Mouse (Mus musculus) common myeloid progenitor, adult 5-6 weeks (primary cell): Measurements from ENCODE around the gene Twnk. TPM values are rescaled to one million over a fixed set of nuclear protein-coding genes. Genes with fewer than 3 reads are reported as not detected.

ENCODE experiments used
- ATAC-seq: replicated peaks from 2 replicates; pipeline ENCODE4 v1.8.0; 2016; ENCODE audit warnings: low read depth, mild to moderate bottlenecking, moderate TSS enrichment, inconsistent platforms; ENCODE audit not compliant: poor library complexity, severe bottlenecking
- total RNA-seq: library from RNA; stranded (forward); fragments of 200-1000, 187-1606 nt; gene quantifications from 2 replicates; pipeline ENCODE4 v1.2.3, GENCODE M21; 2017

Twnk gene
- total RNA-seq, 1 experiment from 2014 or later = 31.0 TPM

- peak; percentile 24; the same call in 1 of the 2 replicates for ATAC-seq
Observed at GRCm38 (mm10) chr19:45046523-45047321, 41.3 kb downstream of the Twnk start.

- peak; percentile 83 for ATAC-seq
Observed at GRCm38 (mm10) chr19:45047417-45047934, 42.0 kb downstream of the Twnk start, which contains the start of gene Sfxn3. Gene Sfxn3 (plus strand): TSS chr19:45047503.

DNA sequence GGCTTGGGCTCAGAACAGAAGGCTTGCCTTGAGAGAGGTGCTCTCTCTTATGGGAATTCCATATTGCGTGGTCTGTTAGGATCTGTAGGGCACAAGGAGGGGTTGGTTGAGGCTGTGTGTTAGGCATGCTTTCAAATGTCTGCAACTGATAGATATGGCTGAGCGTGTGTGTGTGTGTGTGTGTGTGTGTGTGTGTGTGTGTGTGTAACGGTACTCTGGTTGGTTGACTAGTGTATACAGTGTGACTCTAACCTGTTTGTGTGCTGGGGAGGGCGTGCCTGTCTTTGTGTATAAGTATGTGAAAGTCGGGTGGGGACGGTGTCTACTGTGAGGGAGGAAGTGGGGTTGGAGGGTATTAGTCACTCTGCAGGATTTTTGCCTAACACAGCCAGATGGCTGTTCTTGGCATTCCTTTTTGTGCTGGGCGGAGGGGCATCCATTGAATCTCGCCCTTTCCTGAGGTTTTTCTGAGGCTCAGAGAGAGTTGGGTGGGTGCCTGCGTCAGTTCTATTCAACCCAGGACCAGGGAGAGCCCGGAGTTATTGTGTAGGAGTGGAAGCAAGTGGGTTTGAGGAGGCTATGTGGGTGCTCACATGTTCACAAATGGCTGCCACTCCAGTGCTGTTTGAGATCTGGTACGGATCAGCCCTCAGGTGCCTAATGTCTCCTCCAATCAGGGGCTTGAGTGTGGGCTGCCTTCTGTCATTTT lies 42.6 kb downstream of the Twnk start:
- ATAC-seq = peak; percentile 57

GRCm38 (mm10) chr19:45048644-45049365 lies 43.3 kb downstream of the Twnk start:
- no peak for ATAC-seq

GRCm38 (mm10) chr19:45049523-45049922 lies 44.1 kb downstream of the Twnk start:
- ATAC-seq = no peak

DNA sequence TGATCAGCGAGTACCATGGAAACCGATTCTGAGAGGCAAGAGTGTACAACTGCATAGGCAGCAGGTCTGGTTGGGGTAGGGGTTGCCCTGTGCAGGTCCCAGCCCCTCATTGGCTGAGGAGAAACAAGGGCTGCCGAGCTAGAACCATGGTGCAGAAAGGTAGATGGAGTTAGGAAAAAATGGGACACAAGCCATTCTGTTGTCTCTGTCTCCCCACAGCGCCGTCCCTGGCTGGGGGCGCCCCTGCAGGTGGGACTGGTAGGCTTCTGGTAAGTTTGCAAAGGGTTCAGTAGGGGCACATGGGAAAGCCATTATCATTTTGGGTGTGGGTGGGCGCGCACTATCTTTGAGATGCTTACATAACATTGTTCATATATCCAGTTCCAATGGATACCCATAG lies 48.0 kb downstream of the Twnk start:
- no peak for ATAC-seq

GRCm38 (mm10) chr19:45054892-45055690 lies 49.6 kb downstream of the Twnk start:
- ATAC-seq = no peak

DNA sequence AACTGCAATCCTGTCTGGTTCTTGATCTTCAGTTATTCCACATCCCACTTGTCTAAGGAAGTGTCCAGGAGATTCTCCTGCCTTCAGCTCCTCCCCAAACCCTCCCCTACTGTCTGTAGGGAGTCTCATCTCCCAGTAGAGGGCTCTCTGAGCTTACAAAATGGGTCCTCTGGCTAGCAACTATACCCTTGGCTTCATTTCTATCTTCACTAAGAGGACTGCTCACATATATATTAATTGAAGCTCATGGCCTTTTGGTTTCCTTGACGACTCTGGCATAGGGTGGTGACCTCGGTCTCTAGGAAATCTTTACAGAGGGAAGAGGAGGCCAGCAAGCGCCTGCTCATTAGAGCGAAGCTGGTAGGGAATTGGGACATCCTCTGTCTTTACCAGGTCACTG lies 50.9 kb downstream of the Twnk start:
- peak; percentile 54 for ATAC-seq

DNA sequence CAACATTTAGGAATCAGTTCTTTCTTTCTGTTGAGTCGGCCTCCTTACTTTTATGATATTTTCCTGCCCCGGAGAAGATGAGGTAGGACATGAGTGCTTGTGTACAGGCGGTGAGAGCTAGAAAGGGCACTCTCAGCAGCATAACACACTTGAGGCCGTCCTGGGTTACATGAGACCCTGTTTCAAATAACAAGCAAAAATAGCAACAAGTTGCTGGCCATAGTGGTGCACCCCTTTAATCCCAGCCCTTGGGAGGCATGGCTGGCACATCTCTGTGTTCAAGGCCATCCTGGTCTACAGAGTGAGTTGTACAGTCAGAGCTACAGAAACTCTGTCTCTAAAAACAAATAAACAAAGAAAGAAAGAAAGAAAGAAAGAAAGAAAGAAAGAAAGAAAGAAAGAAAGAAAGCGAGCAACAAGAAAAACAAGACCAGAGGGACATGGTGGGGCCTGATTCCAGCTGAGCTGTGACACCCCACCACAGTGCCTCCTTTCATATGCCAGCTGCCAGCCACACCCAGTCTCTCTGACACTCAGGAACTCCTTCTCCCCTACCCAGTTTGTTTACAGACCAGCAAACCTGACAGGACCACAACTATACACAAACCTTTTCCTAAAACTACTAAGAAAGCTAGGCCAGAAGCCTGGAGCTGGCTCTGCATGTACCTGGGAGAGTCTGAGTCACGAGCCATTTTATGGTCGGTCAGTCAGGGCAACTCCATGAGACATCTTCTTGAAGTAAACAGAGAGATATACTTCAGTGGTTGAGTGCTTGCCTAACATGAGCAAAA lies 51.6 kb downstream of the Twnk start:
- no peak for ATAC-seq

- no peak for ATAC-seq
Observed at GRCm38 (mm10) chr19:45057724-45058112, 52.3 kb downstream of the Twnk start.

DNA sequence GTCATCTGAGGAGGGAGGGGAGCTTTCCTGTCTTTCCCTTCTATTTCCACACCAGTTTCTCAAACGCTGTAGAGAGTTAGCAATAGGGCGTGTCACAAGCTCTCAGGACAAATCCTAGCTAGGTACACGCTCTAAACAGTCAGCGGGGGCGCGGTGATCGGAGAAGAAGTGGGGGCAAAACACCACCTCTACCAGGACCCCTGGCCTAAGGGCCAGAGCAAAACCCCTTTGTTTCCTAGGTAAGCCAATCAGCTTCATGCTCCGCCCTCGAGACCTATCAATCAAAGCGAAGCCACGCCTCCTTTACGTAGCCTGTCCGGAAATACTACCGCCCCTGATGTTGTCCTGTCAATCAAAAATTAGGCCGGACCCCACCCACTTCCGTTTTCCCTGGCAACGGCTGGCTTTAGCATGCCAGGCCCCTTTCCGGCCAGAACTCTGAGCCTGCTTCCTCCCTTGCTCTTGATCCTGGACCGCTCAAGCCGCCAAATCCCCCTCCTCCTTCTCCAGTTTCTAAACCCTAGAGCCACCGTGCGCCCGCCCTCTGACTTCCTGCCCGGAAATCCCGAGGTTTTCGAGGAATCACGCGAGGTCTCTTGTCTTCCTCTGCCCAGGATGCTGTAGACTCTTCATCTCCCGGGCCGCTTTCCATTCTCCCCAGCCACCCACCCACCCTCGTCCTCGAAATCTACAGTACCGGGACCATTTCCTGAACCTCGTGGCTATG lies 52.8 kb downstream of the Twnk start:
- peak; percentile 86 for ATAC-seq

DNA sequence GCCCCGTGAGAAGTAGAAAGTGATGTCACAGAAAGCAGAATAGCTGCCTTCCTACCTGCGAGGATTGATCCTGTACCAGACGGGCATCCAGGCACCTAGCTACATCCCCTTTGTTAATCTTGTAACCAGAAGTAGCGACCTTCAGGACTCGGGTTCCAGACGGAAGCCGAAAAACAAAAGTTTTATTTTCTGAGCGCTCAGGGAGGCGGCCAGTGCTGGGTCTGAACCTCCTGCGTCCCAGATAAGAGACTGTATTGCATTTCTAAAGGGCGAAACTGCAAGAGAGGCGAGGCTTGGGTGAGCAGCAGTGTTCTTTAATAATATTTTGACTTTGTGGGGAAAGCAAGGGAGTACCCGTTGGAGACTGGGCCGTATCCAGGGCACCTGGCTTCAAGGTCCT lies 53.4 kb downstream of the Twnk start:
- ATAC-seq = no peak

Other genes with a start within 250 kb of the Twnk start
- not detected in 2 replicates for gene Pax2, start 249.6 kb upstream of the Twnk start, total RNA-seq
- 48.8 and 52.4 TPM in 2 replicates for gene Slf2, start 74.5 kb upstream of the Twnk start, total RNA-seq
- 0.32 TPM in 1 of 2 replicates, not detected in the other for gene Sema4g, start 16.6 kb upstream of the Twnk start, total RNA-seq
- 19.0 and 36.4 TPM in 2 replicates for gene Mrpl43, start 779 bp downstream of the Twnk start, total RNA-seq
- 14.2 and 16.9 TPM in 2 replicates for gene Lzts2, start 8.8 kb downstream of the Twnk start, total RNA-seq
- gene Pdzd7, start 40.1 kb downstream of the Twnk start, total RNA-seq = 0.23 TPM in 1 of 2 replicates, not detected in the other
- gene Sfxn3, start 41.8 kb downstream of the Twnk start, total RNA-seq = 8.6 and 11.0 TPM in 2 replicates
- gene Kazald1, start 69.6 kb downstream of the Twnk start, total RNA-seq = 0.50 and 1.1 TPM in 2 replicates
- gene Tlx1, start 145.0 kb downstream of the Twnk start, total RNA-seq = not detected in 2 replicates
- gene Lbx1, start 230.1 kb downstream of the Twnk start, total RNA-seq = not detected in 2 replicates